Mouse (Mus musculus) induced T-regulatory cell, adult 2 months (primary cell): ENCODE measurements around the gene Zbtb41.

ENCODE experiments used
- DNase-seq: peaks from one replicate; pipeline ENCODE4 v3.0.0-alpha.2; 2012; ENCODE audit warnings: low read depth

The Zbtb41 gene

GRCm38 (mm10) chr1:139478898-139479297 lies 56.8 kb downstream of the Zbtb41 start:
- DNase-seq: no peak

GRCm38 (mm10) chr1:139480246-139480645 lies 58.2 kb downstream of the Zbtb41 start:
- no peak for DNase-seq

DNA sequence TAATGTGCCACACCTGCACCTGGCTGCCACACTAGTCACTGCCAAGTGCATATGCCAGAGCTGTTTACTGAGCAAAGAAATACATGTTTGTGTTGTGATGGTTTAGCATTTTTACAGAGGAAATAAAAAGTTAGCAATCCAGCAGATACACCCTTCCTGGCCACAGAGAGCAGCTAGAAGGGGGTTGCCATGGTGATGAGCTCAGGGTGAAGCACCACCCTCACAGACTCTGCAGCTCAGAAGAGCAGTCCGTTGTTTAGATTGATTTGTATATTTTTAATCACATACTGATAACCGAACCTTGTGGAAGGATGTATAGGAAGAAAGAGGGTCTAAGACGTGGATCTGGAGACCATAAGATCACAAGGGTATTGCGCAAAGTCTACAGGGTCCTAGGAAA lies 59.1 kb downstream of the Zbtb41 start:
- DNase-seq: no peak

GRCm38 (mm10) chr1:139494630-139495029 lies 72.5 kb downstream of the Zbtb41 start:
- DNase-seq: no peak

DNA sequence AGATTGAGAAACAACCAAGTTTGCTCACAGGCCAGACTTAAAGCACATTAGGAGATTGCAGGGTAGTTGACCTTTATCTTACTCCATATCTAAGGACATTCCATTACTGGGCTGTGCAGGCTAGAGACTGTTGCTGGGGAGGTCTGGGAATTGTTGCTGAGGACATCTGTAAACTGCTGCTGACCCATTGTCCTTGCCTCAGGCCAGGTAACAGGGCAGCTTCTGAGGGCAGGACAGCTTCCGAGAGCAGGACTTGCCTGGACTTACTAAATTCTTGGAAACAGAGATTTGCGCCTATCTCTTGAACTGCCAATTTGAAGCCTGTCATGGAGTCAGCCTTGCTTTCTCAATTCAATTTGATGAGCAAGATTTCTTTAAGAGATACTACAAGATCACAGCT lies 73.3 kb downstream of the Zbtb41 start:
- DNase-seq: no peak

GRCm38 (mm10) chr1:139496212-139496611 lies 74.1 kb downstream of the Zbtb41 start:
- no peak for DNase-seq

GRCm38 (mm10) chr1:139499751-139500150 lies 77.7 kb downstream of the Zbtb41 start:
- no peak for DNase-seq

GRCm38 (mm10) chr1:139501258-139501752 lies 79.2 kb downstream of the Zbtb41 start, which contains the start of gene F13b:
F13b (plus strand) TSS chr1:139501702.
- no peak for DNase-seq
